Mouse (Mus musculus) retina, adult 2 months (tissue): ENCODE measurements around the gene Zfp869.
"Not testable (repeated sequence)": the region's sequence is repeated elsewhere in the genome, so short reads cannot be mapped to it uniquely, and the experiment has no call there.

Experiments
- DNase-seq: peaks from one replicate; pipeline ENCODE4 v3.0.0-alpha.2; 2012; ENCODE audit warnings: low read depth, low spot score

Gene Zfp869

DNA sequence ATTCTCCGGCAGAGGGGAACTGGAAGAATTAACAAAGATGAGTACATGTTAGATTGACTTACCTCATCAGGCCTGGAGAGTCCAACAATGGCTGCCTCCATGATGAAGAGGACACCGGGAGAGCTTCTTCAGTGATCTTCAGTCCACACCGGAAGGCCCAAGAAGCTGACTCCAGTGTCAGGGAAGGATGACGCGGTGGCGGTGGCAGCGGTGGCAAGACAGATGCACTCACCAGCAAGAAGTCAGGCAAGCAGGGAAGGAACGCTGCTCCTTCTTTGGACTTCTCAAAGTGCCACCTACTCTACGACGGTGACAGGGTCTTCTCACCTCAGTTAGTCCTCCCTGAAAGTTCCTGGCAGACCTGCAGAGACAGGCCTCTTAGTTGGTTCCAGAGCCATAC lies at the start of gene Zfp869:
Gene Zfp869, minus strand, starts transcription at position 101 of the 400 bp plus-strand sequence.
- DNase-seq = not testable (repeated sequence)

GRCm38 (mm10) chr8:69758316-69758715 lies 47.8 kb upstream of the Zfp869 start:
- no peak for DNase-seq

DNA sequence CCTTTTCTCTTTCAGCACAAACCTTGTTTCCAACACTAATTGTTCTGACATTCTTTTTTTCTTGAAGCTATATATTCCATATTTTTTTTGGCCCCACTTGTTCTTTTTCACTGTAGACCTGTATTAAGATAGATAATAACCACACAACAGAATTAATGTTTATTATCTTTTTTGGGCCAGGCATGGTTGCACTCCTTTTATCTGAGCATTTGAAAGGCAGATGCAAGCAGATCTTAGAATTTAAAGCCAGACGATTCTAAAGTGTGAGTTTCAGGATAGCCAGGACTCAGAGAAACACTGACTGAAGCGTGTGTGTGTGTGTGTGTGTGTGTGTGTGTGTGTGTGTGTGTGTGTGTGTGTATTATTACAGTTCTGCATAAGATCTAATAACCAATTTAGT lies 41.9 kb upstream of the Zfp869 start:
- no peak for DNase-seq

DNA sequence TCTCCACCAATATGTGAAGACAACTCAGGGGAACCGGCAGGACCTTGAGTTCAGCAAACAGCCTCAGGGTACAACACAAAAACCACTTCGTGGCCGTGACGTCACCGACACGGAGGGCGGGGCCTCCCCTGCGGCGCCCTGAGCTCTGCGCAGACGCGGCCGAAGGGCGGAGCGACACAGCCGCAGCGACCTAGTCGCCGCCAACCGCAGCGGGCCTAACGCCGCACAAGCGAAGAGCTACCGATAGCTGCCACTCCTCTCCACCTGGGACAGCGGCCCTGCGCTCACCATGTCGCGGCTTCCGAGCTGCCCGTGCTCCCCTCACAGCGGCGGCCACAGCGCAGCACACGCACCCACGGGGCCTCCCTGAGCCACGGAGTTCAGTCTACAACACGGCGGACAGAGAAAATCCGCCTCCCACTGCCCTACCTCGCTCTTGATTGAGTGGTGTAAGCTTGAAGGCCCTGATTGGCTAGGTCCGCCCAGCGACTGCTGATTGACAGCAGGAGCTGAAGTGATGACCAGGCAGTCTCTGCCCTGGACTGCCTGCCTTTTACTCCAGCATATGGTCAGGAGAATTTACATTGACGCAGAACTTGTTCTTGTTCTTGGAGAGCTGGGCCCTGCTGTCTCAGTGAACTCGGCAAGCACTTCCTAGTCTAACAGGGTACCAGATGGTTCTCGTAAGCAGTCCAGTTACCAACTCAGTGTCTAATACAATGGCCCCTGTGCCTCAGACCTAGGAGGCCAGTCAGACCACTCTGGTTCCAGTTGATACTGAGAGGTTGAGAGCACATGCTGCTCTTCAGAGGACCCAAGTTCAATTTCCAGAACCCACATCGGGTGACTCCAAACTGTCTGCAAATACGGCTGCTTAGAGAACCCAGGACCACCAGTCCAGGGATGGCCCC lies 39.3 kb upstream of the Zfp869 start, which contains the start of gene Zfp963:
Gene Zfp963, minus strand, starts transcription at position 427 of the 911 bp plus-strand sequence.
- DNase-seq = peak; percentile 85

GRCm38 (mm10) chr8:69741231-69741630 lies 30.7 kb upstream of the Zfp869 start:
- DNase-seq = no peak

- no peak for DNase-seq
Observed at GRCm38 (mm10) chr8:69740763-69741162, 30.2 kb upstream of the Zfp869 start.

GRCm38 (mm10) chr8:69735495-69735894 lies 25.0 kb upstream of the Zfp869 start:
- no peak for DNase-seq

GRCm38 (mm10) chr8:69717232-69717580 lies 6.7 kb upstream of the Zfp869 start:
- no peak for DNase-seq

- DNase-seq = peak; percentile 98
Observed at GRCm38 (mm10) chr8:69716403-69717231, 6.1 kb upstream of the Zfp869 start.

GRCm38 (mm10) chr8:69715366-69715765 lies 4.8 kb upstream of the Zfp869 start:
- no peak for DNase-seq

- DNase-seq = no peak
Observed at GRCm38 (mm10) chr8:69713516-69713915, 3.0 kb upstream of the Zfp869 start.

DNA sequence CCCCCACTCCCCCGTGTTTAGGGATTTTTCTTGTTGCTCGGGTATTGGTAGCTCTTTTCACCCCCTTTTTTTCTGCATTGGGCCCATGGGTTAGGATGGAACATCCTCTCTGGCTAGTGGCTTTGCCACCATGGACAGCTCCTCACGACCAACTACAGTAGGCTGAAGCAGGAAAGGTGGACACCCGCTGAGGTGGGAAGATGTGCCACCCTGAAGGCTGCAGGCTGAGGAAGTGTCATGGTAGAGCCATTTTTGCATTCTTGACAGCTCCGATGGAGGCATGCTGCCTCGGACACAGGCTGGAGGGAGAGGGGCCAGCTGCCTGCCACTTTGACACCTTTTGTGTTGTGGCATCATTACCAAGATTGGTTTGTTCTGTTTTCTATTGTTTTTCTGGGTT lies 8.7 kb downstream of the Zfp869 start:
- DNase-seq = no peak

DNA sequence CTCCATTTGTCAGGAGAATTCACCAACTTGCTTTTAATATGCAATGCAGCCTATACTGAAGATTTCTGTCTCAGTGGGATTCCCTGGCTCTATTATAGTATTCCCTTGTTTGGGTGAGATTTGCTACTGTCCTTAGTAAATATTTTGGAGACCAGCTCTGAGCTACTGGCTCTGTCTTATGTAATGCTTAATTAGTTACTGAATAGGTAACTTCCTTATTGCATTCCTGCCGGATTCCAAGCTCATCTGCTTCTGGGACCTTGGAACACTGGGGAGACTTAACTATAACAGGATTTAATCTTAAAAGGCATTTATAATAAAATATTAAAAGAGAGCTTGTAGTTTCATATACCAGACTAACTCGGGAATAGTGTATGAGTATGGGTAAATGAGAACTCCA lies 45.5 kb downstream of the Zfp869 start:
- DNase-seq = not testable (repeated sequence)

- no peak for DNase-seq
Observed at GRCm38 (mm10) chr8:69661294-69661693, 49.2 kb downstream of the Zfp869 start.
